In genomic region chr14:30609499-30609898, GRCm38 (mm10) we compare ENCODE assay signal across 15 mouse cellular contexts.
"Had no signal": no experiment of that assay in that cellular context is flagged by ENCODE, and none has a peak within 500 bp of the region (broad histone marks: within the 10 kb centered on the region; RNA-seq: fewer than 3 reads in every experiment).

No protein-coding gene starts in this region.

- H3K36me3 ChIP-seq: midbrain, embryonic 13.5 days had no signal

- H3K27ac ChIP-seq: kidney, postnatal 0 days; left cerebral cortex, adult 2 months; liver, embryonic 13.5 days; midbrain, embryonic 13.5 days; stomach, embryonic 15.5 days had no signal

- H3K27me3 ChIP-seq: liver, embryonic 13.5 days; midbrain, embryonic 13.5 days; stomach, embryonic 15.5 days had no signal

- H3K9ac ChIP-seq: liver, embryonic 13.5 days; midbrain, embryonic 13.5 days; stomach, embryonic 15.5 days had no signal

- H3K4me3 ChIP-seq: left cerebral cortex, adult 2 months; liver, embryonic 13.5 days; midbrain, embryonic 13.5 days; stomach, embryonic 15.5 days had no signal

- H3K9me3 ChIP-seq: liver, embryonic 13.5 days; midbrain, embryonic 13.5 days; stomach, embryonic 15.5 days had no signal

- H3K4me1 ChIP-seq: midbrain, embryonic 13.5 days had no signal

- DNase-seq: kidney, adult 18-20 months; kidney, adult 9 months; kidney, postnatal 25 days; layer of hippocampus, postnatal 36 days; liver, embryonic 13.5 days; lung, adult 2 months; lung, postnatal 14 days; lung, postnatal 4 days; thymus, adult 2 months; thymus, postnatal 14 days; thymus, postnatal 4 days had no signal

- H3K4me2 ChIP-seq: liver, embryonic 13.5 days; midbrain, embryonic 13.5 days; stomach, embryonic 15.5 days had no signal

- ATAC-seq: midbrain, embryonic 13.5 days had no signal
